Mouse (Mus musculus) heart, postnatal 0 days (tissue): ENCODE data around the gene Pdcd1lg2.

ENCODE experiments used
- CTCF ChIP-seq: IDR thresholded peaks from 2 replicates; pipeline ENCODE4 v1.5.1; 2016; ENCODE audit warnings: antibody characterized with exemption, control low read depth, low read depth
- EP300 ChIP-seq: IDR thresholded peaks from 2 replicates; pipeline ENCODE4 v1.6.1; 2016; ENCODE audit warnings: antibody characterized with exemption, low read depth

DNA sequence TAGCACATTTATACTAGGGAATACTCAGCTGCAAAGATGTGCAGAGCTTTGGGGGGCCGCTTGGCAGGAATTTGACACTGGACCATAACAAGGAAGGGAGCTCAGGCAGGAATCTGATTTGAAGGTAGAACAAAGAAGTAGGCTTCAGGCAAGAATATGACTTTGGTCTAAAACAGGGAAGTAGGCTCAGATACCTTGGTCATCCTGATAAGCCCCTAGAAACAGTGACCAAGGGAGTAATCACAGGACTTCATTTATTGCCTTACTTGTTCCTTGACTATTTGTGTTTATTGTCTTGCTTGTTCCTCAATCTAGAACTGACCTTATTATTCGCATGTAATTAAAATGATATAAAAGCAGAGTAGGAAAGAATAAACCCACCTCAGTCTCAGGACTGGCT lies 93.4 kb downstream of the Pdcd1lg2 start:
- TF ChIP-seq CTCF (no peak), EP300 (no peak)
